Mouse (Mus musculus): Measurements from ENCODE around the gene Usp2. TPM values are rescaled to one million over a fixed set of nuclear protein-coding genes. Genes with fewer than 3 reads are reported as not detected.
A peak's percentile ranks its signal among the peaks of the same experiment; 100 is the strongest.

Usp2 gene
- total RNA-seq, 2 experiments from 2014 or later: 79.2 to 82.4 TPM

DNA sequence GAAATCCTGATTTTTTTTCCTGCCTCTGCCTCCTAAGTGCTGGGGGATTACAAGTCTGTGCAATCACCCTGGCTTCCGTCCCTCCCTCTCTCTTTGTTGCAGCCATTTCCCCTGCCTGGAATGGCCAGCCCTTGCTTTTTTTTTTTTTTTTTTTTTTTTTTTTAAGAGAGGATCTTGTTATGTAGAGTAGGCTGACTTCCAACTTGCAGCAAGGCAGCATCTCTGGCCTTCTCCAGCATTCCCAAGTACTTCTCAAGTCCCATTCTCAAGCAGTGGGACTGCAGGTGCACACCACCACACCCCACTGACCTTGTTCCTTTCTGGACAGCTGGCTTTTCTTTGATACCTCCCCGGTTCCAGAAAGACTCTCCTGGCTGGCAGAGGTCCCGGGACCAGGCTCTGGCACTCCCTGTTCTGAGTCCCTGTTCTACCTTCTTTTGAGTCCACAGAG lies 60.6 kb downstream of the Usp2 start:
- Histone ChIP-seq H3K4me3 (no peak overlapping the region), H3K27ac (no peak overlapping the region)
- DNase-seq (ENCODE audit: low spot score in 2 of 2): no peak
- no peak for TF ChIP-seq CTCF (conservative IDR thresholded peaks at IDR 0.05)

DNA sequence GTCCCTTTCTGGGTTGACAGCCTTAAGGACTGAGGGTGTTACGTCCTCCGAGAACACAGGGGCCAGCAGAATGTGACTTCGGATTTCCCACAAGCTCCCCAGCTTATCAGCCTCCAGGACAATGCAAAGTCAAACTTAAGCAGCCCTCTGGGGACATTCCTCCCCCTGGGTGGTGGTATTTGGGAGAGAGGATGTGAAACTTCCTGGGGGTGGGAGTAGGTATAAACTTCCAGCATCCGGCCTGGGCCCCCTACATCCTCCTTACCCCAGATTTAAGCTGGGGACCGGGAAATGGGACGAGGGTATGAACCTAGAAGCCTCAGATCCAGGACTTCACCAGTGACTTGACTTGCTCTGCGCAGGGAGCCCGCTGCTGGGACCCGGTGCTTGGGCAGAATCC lies 62.8 kb downstream of the Usp2 start:
- TF ChIP-seq CTCF (conservative IDR thresholded peaks at IDR 0.05): no peak
- peak overlapping the region; percentile 29 for H3K4me3 ChIP-seq
- DNase-seq (ENCODE audit: low spot score in 2 of 2): no peak
- H3K27ac ChIP-seq: peak overlapping the region; percentile 75

DNA sequence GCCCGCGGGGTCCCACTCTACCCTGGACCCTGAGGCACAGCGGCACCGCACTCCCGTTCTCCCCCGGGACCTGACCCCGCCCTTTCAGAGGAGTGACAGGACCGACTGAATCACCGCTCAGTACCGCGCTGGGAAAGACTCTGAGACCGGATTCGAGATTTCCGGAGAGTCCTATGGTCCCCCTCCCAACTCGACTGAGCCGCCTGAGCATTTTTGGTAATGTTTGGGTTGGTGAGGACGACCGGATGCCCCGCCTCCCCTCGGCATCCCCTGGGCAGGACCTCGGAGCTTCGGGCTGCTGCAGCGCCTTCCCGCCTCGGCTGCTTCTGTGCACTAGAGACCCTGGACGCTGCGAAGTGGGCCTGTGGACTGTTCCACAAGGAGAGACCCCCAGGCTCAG lies 63.2 kb downstream of the Usp2 start:
- Histone ChIP-seq H3K4me3 (peak overlapping the region; percentile 29), H3K27ac (peak overlapping the region; percentile 75)
- TF ChIP-seq CTCF (conservative IDR thresholded peaks at IDR 0.05): no peak
- DNase-seq (ENCODE audit: low spot score in 2 of 2): no peak

DNA sequence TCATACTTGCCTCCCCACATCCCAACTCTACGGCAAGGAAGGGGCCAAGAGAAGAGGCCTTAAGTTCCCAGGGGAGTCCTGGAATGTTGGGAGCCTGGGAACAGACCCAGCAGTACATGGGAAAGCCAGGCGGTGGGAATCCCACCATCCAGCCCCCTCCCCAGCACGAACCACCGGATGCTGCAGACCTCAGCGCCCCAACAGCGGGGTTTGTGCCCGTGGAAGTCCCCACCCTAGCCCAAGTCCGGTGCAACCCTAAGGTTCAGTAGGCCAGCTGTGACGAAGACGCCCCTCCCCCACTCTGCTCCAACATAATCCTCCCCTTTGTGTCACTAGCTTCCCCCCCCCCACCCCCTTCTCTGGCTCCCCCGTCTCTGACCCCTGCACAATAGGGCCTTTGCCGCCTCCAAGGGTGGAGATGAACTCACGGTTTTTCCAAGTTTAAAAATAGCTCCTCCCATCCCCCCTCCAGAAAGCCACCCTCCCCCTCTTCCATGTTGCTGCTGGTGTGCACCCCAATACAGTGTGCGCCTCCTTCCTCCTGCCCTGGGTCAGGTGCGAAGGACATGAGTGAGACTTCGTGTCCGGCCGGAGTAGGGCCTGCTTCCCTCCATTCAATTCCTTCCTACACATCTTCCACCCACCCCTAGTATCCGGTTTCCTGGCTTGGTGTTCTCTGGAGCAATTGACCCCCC lies 63.9 kb downstream of the Usp2 start:
- H3K27ac ChIP-seq: peak overlapping the region; percentile 75
- peak overlapping the region; percentile 29 for H3K4me3 ChIP-seq
- DNase-seq (ENCODE audit: low spot score in 2 of 2): no peak
- TF ChIP-seq CTCF (conservative IDR thresholded peaks at IDR 0.05): no peak

GRCm38 (mm10) chr9:44131276-44131590 lies 64.4 kb downstream of the Usp2 start:
- peak overlapping the region; percentile 54 for H3K27ac ChIP-seq

DNA sequence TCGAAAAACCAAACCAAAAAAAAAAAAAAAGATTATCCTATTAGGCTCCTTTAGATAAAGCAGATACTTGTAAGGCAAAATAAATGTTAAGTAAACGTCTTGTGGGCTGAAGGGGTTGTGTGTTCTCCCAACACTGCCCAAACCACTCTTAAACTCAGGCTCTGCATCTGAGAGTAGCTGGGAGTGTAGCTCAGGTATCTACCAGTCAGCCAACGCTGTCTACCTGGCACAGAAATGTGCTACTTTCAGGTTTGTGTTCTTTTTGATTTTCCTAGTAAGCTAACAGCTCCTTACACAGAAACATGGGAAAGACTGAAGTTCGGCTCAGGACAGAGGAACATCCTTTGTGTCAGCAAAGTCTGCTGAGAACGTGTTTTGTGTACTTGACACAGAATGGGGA lies 65.4 kb downstream of the Usp2 start:
- no peak for TF ChIP-seq CTCF (conservative IDR thresholded peaks at IDR 0.05)
- H3K27ac ChIP-seq: no peak overlapping the region
- no peak for DNase-seq (ENCODE audit: low spot score in 2 of 2)
- no peak overlapping the region for H3K4me3 ChIP-seq

More at GRCm38 (mm10) chr9:44131276-44131590, 64.4 kb downstream of the Usp2 start:
- no peak for DNase-seq (ENCODE audit: low spot score in 2 of 2)
- no peak for TF ChIP-seq CTCF (conservative IDR thresholded peaks at IDR 0.05)
- H3K4me3 ChIP-seq: no peak overlapping the region

DNA sequence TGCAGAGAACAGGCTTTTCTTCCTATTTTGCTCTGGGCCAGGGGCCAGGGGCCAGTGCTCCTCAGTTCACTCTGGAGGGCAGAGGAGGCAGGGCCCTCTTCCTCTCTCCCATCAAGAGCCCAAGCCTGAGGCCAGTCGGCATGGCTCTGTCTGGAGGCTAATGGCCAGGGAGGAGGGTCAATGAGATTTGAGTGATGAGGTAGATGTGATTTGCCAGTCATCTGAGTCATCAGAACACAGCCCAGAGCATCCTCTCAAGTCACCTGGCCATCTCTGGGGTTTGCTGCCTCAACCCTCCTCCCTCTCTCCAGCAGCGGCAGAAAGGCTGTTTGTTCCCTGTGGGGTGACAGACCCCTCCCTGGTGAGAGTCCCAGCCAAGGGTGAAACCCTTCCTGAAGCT lies 66.5 kb downstream of the Usp2 start:
- no peak for DNase-seq (ENCODE audit: low spot score in 2 of 2)
- Histone ChIP-seq H3K27ac (peak overlapping the region; percentile 37), H3K4me3 (peak overlapping the region; percentile 54; the same call in 1 of the 2 replicates)
- no peak for TF ChIP-seq CTCF (conservative IDR thresholded peaks at IDR 0.05)

GRCm38 (mm10) chr9:44134101-44134850 lies 67.5 kb downstream of the Usp2 start, which contains the start of gene Mcam:
Gene Mcam, plus strand, starts transcription at chr9:44134469.
- no peak for TF ChIP-seq CTCF (conservative IDR thresholded peaks at IDR 0.05)
- peak within 1 kb of the TSS; percentile 72 for H3K27ac ChIP-seq
- DNase-seq (ENCODE audit: low spot score in 2 of 2): no peak
- peak within 1 kb of the TSS; percentile 54 for H3K4me3 ChIP-seq

DNA sequence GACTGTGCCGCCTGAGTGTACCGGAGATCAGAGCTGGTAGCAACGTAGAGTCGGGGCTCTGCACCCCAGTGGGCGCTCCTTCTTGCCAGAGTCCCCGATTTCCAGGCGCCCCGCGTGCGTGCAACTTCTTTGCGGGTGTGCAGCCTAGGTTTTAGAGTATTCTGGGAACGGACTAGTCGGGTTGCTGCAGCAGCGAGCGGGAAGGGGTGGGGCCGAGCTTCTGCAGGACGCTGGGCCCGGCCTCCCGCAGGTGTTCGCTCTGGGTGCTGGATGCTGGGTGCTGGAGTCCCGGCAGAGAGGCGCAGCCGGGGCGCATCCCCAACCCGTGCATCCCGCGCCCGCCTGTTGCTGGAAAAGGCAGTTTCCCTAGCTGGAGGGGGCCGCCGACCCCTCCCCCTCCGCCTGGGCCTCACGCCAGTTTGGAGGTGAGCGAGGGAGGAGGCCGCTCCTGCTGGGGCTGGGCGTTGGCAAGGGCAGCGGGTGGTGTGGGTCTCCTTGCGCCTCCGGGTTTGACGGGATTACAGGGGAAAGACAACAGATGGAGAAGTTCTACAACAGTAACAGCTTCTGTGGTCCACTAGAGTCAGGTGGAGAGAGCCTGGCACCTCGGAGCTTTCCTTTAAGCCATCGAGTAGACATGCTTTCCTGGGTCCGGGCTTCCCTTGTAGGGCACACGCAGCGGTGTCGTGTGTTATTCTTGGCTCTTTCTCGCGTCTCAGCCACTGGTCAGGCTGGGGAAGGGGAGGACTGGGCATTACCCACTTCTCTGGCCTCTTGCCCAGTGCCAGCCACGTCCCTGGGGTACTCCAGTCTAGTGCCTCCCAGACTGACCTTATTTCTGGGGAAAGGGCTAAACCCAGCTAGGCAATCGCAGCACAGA lies 68.3 kb downstream of the Usp2 start:
- Histone ChIP-seq H3K27ac (peak overlapping the region; percentile 72), H3K4me3 (peak overlapping the region; percentile 54)
- no peak for TF ChIP-seq CTCF (conservative IDR thresholded peaks at IDR 0.05)
- no peak for DNase-seq (ENCODE audit: low spot score in 2 of 2)

GRCm38 (mm10) chr9:44135731-44136411 lies 69.0 kb downstream of the Usp2 start:
- DNase-seq (ENCODE audit: low spot score in 2 of 2): no peak
- no peak for TF ChIP-seq CTCF (conservative IDR thresholded peaks at IDR 0.05)
- Histone ChIP-seq H3K4me3 (no peak overlapping the region; the same call in 1 of the 2 replicates), H3K27ac (peak overlapping the region; percentile 72; the same call in 1 of the 2 replicates)

- no peak overlapping the region for H3K27ac ChIP-seq
- no peak for TF ChIP-seq CTCF (conservative IDR thresholded peaks at IDR 0.05)
- no peak for DNase-seq (ENCODE audit: low spot score in 2 of 2)
- no peak overlapping the region for H3K4me3 ChIP-seq
Measured at GRCm38 (mm10) chr9:44137846-44138245, 71.0 kb downstream of the Usp2 start.

- TF ChIP-seq CTCF (conservative IDR thresholded peaks at IDR 0.05): no peak
- DNase-seq (ENCODE audit: low spot score in 2 of 2): no peak
- no peak overlapping the region for H3K4me3 ChIP-seq
Measured at GRCm38 (mm10) chr9:44141951-44142350, 75.1 kb downstream of the Usp2 start.

More at GRCm38 (mm10) chr9:44141951-44142350, 75.1 kb downstream of the Usp2 start:
- peak overlapping the region; percentile 6; the same call in 1 of the 2 replicates for H3K27ac ChIP-seq
